Mouse (Mus musculus) ES-Bruce4 (cell line): ENCODE results near the gene Iqsec2. TPM values are rescaled to one million over a fixed set of nuclear protein-coding genes. Genes with fewer than 3 reads are reported as not detected.

Source experiments
- H3K27ac ChIP-seq: 2 replicates; pipeline ENCODE4 v1.5.1; 2012; ENCODE audit warnings: low read length, inconsistent platforms; ENCODE audit not compliant: insufficient read depth
- H3K27me3 ChIP-seq: 2 replicates; pipeline ENCODE4 v1.6.1; 2012; ENCODE audit warnings: mild to moderate bottlenecking, low read length, inconsistent platforms; ENCODE audit not compliant: control insufficient read depth, poor library complexity, insufficient read depth, severe bottlenecking
- H3K36me3 ChIP-seq: 2 replicates; pipeline ENCODE4 v1.6.1; 2012; ENCODE audit warnings: inconsistent platforms, mild to moderate bottlenecking, low read length, moderate library complexity; ENCODE audit not compliant: control insufficient read depth, poor library complexity, insufficient read depth, severe bottlenecking
- H3K4me1 ChIP-seq: one replicate; pipeline ENCODE4 v1.8.1; 2011; ENCODE audit warnings: low read length; ENCODE audit not compliant: control insufficient read depth, insufficient read depth
- H3K4me3 ChIP-seq: 2 replicates; pipeline ENCODE4 v1.5.1; 2011; ENCODE audit warnings: low read depth, mild to moderate bottlenecking, low read length
- H3K9ac ChIP-seq: 2 replicates; pipeline ENCODE4 v1.6.1; 2012; ENCODE audit warnings: low read depth, mild to moderate bottlenecking, inconsistent platforms; ENCODE audit not compliant: poor library complexity, severe bottlenecking
- H3K9me3 ChIP-seq: replicated peaks from 2 replicates; pipeline ENCODE4 v1.6.1; 2012; ENCODE audit warnings: mild to moderate bottlenecking, low read length, inconsistent platforms; ENCODE audit not compliant: control insufficient read depth, poor library complexity, insufficient read depth, severe bottlenecking
- CTCF ChIP-seq: IDR thresholded peaks from one replicate; pipeline ENCODE4 v1.8.1; 2011; ENCODE audit warnings: low read depth, low read length
- EP300 ChIP-seq: IDR thresholded peaks from 2 replicates; pipeline ENCODE4 v1.6.1; 2011; ENCODE audit warnings: low read depth, low read length; ENCODE audit not compliant: insufficient read depth
- POLR2A ChIP-seq: IDR thresholded peaks from one replicate; pipeline ENCODE4 v1.8.1; 2011; ENCODE audit warnings: low read length; ENCODE audit not compliant: insufficient read depth
- polyA plus RNA-seq: library from polyadenylated mRNA; stranded (reverse); fragments of >200 nt; gene quantifications from 2 replicates; pipeline ENCODE4 v1.2.4, GENCODE M21; 2011; ENCODE audit warnings: low read depth; ENCODE audit not compliant: missing spikeins, insufficient read depth, insufficient read length

The Iqsec2 gene
- polyA plus RNA-seq, 1 experiment, result 4.3 TPM

DNA sequence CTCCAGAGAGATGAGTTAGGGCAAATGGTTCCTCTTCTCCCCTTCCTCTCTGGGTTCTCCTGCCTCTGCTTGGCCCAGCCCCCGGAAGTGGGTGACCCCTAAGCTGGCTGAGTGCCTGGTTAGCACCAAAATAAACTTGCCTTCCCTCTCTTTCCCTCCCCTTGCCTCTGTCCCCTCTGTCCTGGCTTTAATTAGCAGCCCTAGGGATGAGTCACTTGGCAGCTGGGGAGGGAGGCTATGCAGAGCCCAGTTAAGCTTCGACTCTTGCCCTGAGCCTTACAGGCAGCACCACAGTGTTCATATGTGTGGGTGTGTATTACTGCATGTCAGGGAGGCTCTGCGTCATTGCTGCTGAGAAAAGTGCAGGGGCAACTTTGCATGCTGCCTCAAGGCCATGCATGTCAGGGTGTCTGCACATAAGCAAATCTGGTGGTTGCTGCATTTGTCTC is 28.4 kb downstream of the Iqsec2 start:
- Histone ChIP-seq H3K27ac (no peak overlapping the region), H3K9ac (no peak overlapping the region)
- TF ChIP-seq EP300, result no peak
- TF ChIP-seq POLR2A, result no peak
- no peak for TF ChIP-seq CTCF

DNA sequence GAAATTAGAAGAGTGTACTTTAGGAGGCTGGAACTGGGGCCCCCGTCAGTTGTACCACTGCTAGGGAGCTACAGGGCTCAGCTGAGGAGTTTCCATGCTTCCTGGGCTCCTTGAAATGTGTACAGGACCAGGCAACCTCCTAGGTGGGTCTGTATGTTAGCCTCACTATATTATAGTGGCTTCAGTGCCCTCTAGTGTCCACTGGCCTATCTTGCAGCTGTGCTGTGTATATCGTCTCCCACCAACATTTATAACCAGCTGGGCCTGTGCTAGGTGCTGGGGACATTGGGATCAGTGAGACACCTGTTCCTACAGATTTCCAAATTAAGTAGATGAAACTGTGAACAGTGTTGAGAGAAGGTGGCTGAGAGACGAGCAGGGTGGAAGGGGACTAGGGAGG is 31.2 kb downstream of the Iqsec2 start:
- Histone ChIP-seq H3K27ac (no peak overlapping the region), H3K27me3 (no peaks in the 10 kb centered on the region), H3K9me3 (no peaks in the 10 kb centered on the region), H3K9ac (no peak overlapping the region), H3K36me3 (no peaks in the 10 kb centered on the region), H3K4me3 (no peak overlapping the region), H3K4me1 (no peaks in the 10 kb centered on the region)
- TF ChIP-seq EP300 (no peak), CTCF (peak; percentile 18), POLR2A (no peak)

More for the DNA sequence above, 28.4 kb downstream of the Iqsec2 start:
- H3K9me3 ChIP-seq, result no peaks in the 10 kb centered on the region
- H3K4me3 ChIP-seq, result no peak overlapping the region
- H3K4me1 ChIP-seq, result no peaks in the 10 kb centered on the region
- no peaks in the 10 kb centered on the region for H3K27me3 ChIP-seq
- H3K36me3 ChIP-seq, result no peaks in the 10 kb centered on the region

DNA sequence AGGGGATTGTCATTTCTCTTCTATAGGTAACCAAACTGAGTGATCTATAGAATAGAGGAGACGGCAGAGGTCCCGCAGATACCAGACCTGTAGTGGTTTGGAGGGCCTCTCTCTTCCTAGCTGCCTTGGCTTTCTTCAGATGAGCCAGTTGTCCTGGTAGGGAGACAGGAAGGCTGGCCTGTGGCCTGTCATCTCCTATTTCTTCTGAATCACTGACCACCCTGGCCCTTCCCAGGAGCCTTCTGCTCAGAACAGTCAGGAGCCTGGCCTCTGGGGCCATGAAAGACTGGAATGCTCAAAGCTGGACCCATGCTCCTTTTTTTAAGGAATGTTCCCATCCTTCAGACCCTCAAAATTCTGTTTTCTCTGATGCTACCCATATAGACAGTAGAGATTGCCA is 33.8 kb downstream of the Iqsec2 start:
- no peaks in the 10 kb centered on the region for H3K36me3 ChIP-seq
- H3K27ac ChIP-seq, result no peak overlapping the region
- no peak overlapping the region for H3K9ac ChIP-seq
- no peak overlapping the region for H3K4me3 ChIP-seq
- no peaks in the 10 kb centered on the region for H3K9me3 ChIP-seq
- H3K27me3 ChIP-seq, result no peaks in the 10 kb centered on the region
- TF ChIP-seq CTCF (no peak), POLR2A (no peak), EP300 (no peak)
- H3K4me1 ChIP-seq, result no peaks in the 10 kb centered on the region

DNA sequence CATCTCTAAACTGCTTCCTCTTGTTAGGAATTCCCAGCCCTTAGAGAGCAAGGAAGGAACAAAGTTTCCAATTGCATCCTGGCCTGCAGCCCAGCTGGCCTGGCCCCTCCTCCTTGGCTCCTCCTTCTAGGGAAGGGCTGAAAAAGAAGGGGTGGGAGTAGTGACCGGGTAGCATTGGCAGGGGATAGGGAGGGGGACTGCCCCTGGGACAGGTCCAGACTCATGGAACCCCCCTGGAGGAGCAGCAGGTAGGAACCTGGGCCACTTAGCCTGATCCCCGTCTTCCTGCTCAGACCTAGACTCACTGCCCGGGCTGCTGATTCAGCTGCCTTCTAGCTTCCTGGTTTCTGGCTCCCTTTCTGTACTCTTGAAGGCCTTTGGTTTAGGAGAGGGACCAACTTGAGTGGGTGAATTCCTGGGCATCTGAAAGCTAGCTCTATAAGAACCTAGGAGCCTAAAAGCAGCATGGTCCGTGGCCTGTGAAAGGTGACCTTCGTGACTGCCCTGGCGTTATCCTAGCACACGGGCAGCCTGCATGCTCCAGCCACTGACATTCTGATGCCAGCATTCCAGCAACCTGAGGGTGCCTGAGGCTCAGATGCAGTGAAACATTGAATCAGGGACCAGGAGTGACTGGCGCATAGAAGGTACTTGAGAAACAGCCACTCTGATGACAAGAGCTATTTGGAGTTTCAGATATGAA is 34.9 kb downstream of the Iqsec2 start:
- Histone ChIP-seq H3K27me3 (no peaks in the 10 kb centered on the region), H3K4me1 (no peaks in the 10 kb centered on the region), H3K36me3 (no peaks in the 10 kb centered on the region), H3K9ac (no peak overlapping the region), H3K27ac (no peak overlapping the region), H3K9me3 (no peaks in the 10 kb centered on the region), H3K4me3 (no peak overlapping the region)
- TF ChIP-seq CTCF (no peak), EP300 (no peak), POLR2A (no peak)

DNA sequence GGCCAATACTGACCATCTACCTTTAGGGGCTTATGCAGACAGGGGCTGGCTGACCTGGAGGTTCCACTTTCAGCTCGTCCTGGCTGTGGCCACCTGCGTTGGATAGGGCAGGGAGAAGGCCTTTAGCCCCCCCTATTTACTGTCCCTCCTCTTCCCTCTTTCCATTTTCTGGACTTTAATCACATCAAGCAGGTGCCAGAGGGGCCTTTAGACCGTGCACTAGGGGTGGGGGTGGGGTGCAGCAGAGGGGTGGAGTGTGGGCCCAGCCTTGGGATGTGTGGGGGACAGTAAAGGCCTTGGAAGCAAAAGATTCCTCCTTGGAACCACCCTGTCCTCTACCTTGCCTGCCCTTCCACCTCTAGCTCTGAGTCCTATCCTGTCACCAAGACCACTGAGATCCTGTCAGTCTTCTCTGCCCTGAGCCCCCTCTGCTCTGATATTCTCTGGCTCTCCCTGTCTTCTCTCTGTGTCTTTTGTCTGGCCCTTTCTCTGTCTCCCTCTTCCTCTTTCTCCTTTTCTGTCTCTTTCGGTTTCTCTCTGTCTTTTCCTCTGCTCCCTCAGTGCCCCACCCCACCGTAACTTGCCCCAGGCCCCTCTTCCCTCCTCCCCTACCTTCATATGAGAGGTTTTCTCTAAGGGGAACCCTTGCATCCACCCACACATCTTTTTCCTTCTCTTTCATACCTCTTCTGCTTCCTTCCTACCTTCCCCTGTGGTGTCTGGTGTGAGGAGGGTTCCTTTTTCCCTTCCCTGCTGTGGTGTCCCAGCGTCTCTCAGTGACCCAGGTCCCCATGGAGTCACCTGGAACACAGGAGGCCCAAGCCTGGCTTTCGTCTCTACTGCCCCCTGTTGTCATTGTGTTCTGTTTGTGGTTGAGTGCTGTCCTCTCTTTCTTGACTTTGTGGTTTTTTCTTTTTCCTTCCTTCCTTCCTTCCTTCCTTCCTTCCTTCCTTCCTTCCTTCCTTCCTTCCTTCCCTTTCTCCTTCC is 35.9 kb downstream of the Iqsec2 start:
- Histone ChIP-seq H3K36me3 (no peaks in the 10 kb centered on the region), H3K27ac (no peak overlapping the region), H3K4me3 (no peak overlapping the region), H3K27me3 (no peaks in the 10 kb centered on the region), H3K4me1 (no peaks in the 10 kb centered on the region), H3K9me3 (no peaks in the 10 kb centered on the region), H3K9ac (no peak overlapping the region)
- no peak for TF ChIP-seq POLR2A
- no peak for TF ChIP-seq CTCF
- no peak for TF ChIP-seq EP300

DNA sequence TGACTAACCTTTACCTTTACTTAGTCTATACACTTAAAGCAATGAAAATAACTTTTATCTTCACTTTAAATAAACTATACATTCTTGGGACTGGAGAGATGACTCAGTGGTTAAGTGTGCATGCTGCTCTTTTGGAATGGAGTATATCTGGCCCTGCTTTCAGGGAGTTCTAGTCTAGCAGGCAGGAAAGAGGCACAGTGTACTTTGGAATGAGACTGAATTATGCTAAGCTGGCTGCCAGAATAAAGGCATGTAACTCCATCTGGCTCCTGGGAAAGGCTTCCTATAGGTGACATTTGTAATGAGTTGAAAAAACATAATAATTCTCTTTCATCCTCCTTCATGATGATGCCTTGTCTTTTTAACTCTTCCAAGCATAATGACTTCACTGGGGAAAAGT is 43.1 kb downstream of the Iqsec2 start:
- TF ChIP-seq EP300 (no peak), POLR2A (no peak)
- H3K9ac ChIP-seq, result no peak overlapping the region
- H3K36me3 ChIP-seq, result no peaks in the 10 kb centered on the region
- no peaks in the 10 kb centered on the region for H3K4me1 ChIP-seq
- no peak overlapping the region for H3K4me3 ChIP-seq
- H3K27me3 ChIP-seq, result no peaks in the 10 kb centered on the region
- no peak overlapping the region for H3K27ac ChIP-seq
- no peaks in the 10 kb centered on the region for H3K9me3 ChIP-seq
